Comparison of ENCODE assay signal across 20 mouse cellular contexts in genomic region chr2:73347766-73348165, GRCm38 (mm10). TPM values are rescaled to one million over a fixed set of nuclear protein-coding genes. Genes with fewer than 3 reads are reported as not detected.
DNase-seq lines count a peak whose midpoint lies in the region; ATAC-seq and TF ChIP-seq lines count a peak whose summit lies in the region.
"Had no signal": no experiment of that assay in that cellular context is flagged by ENCODE, and none has a peak within 500 bp of the region (broad histone marks: within the 10 kb centered on the region; RNA-seq: fewer than 3 reads in every experiment).

No protein-coding gene starts in this region.

- TF ChIP-seq POLR2A in brain, embryonic 14.5 days (IDR thresholded peaks at IDR 0.05; ENCODE audit: borderline replicate concordance, extremely low read depth, insufficient read depth, insufficient read length, poor library complexity, severe bottlenecking): no peak

- no peak for TF ChIP-seq CTCF in hindbrain, postnatal 0 days (IDR thresholded peaks at IDR 0.05; ENCODE audit: low read depth)
- no peak for TF ChIP-seq CTCF in brain, embryonic 14.5 days (IDR thresholded peaks at IDR 0.05; ENCODE audit: borderline replicate concordance, extremely low read depth, insufficient read depth, insufficient read length)
- no peak for TF ChIP-seq CTCF in midbrain, postnatal 0 days (IDR thresholded peaks at IDR 0.05)

- H3K4me3 ChIP-seq in hindbrain, postnatal 0 days (ENCODE audit: low read length): no peak overlapping the region
- no peak overlapping the region for H3K4me3 ChIP-seq in hindbrain, embryonic 10.5 days
- H3K4me3 ChIP-seq in lung, embryonic 16.5 days (ENCODE audit: low read length): no peak overlapping the region
- no peak overlapping the region for H3K4me3 ChIP-seq in midbrain, postnatal 0 days (ENCODE audit: low read depth, low read length)
- H3K4me3 ChIP-seq: forebrain, embryonic 15.5 days; heart, embryonic 15.5 days; myocyte; stomach, embryonic 15.5 days had no signal

- H3K4me1 ChIP-seq in hindbrain, postnatal 0 days (ENCODE audit: insufficient read depth, low read length): no peaks in the 10 kb centered on the region
- H3K4me1 ChIP-seq in hindbrain, embryonic 10.5 days (replicated peaks): peaks cover 19% of the 10 kb centered on the region
- peaks cover 7% of the 10 kb centered on the region; the same call in 1 of the 2 replicates for H3K4me1 ChIP-seq in lung, embryonic 16.5 days (replicated peaks; ENCODE audit: control insufficient read depth, insufficient read depth, low read length)
- no peaks in the 10 kb centered on the region for H3K4me1 ChIP-seq in midbrain, postnatal 0 days (ENCODE audit: insufficient read depth, low read length)

- no peak for ATAC-seq in hindbrain, postnatal 0 days
- ATAC-seq in lung, embryonic 16.5 days (ENCODE audit: low read depth): no peak
- ATAC-seq in midbrain, postnatal 0 days (ENCODE audit: low FRiP score): no peak
- ATAC-seq: forebrain, embryonic 15.5 days; intestine, postnatal 0 days had no signal

- DNase-seq in hindbrain, postnatal 0 days (ENCODE audit: low spot score): peak; percentile 11
- no peak for DNase-seq in hindbrain, embryonic 10.5 days (ENCODE audit: low spot score)
- no peak for DNase-seq in lung, postnatal 4 days
- DNase-seq in brain, embryonic 14.5 days (ENCODE audit: low read depth): peak; percentile 63
- DNase-seq in midbrain, postnatal 0 days (ENCODE audit: low spot score): peak; percentile 13
- DNase-seq in embryo, embryonic 9.5 days (ENCODE audit: extremely low spot score): no peak
- DNase-seq: cerebellum, adult 8-10 months; gastrocnemius, postnatal 25 days; layer of hippocampus, postnatal 36 days; lung, postnatal 14 days; thymus, adult 18-20 months had no signal

- WGBS in hindbrain, postnatal 0 days: 49% methylated on average over 9 of the region's 9 CpGs
- WGBS in hindbrain, embryonic 10.5 days: 81% methylated on average over 9 of the region's 9 CpGs
- WGBS in lung, embryonic 16.5 days: 60% methylated on average over 9 of the region's 9 CpGs
- 36% methylated on average over 9 of the region's 9 CpGs for WGBS in midbrain, postnatal 0 days

- no peak overlapping the region for H3K4me2 ChIP-seq in hindbrain, postnatal 0 days (ENCODE audit: low read depth, low read length)
- peak overlapping the region; percentile 38 for H3K4me2 ChIP-seq in lung, embryonic 16.5 days (ENCODE audit: low read depth, low read length)
- no peak overlapping the region for H3K4me2 ChIP-seq in midbrain, postnatal 0 days (ENCODE audit: low read depth, low read length, poor library complexity, severe bottlenecking)
- H3K4me2 ChIP-seq: forebrain, embryonic 15.5 days; heart, embryonic 15.5 days; liver, embryonic 11.5 days; stomach, embryonic 15.5 days had no signal

- no peaks in the 10 kb centered on the region for H3K27me3 ChIP-seq in hindbrain, postnatal 0 days (ENCODE audit: insufficient read depth, low read length)
- no peaks in the 10 kb centered on the region for H3K27me3 ChIP-seq in hindbrain, embryonic 10.5 days (ENCODE audit: insufficient read depth, poor library complexity, severe bottlenecking)
- H3K27me3 ChIP-seq in lung, embryonic 16.5 days (ENCODE audit: control insufficient read depth, insufficient read depth, low read depth, low read length): no peaks in the 10 kb centered on the region
- no peaks in the 10 kb centered on the region for H3K27me3 ChIP-seq in midbrain, postnatal 0 days (ENCODE audit: insufficient read depth, low read length)
- H3K27me3 ChIP-seq: forebrain, embryonic 15.5 days; heart, embryonic 15.5 days; megakaryocyte, embryonic 14.5 days; stomach, embryonic 15.5 days had no signal

- no peaks in the 10 kb centered on the region for H3K9me3 ChIP-seq in hindbrain, postnatal 0 days (ENCODE audit: low read length)
- no peaks in the 10 kb centered on the region for H3K9me3 ChIP-seq in hindbrain, embryonic 10.5 days
- no peaks in the 10 kb centered on the region for H3K9me3 ChIP-seq in lung, embryonic 16.5 days (ENCODE audit: control insufficient read depth, low read length)
- H3K9me3 ChIP-seq in midbrain, postnatal 0 days (ENCODE audit: low read length): no peaks in the 10 kb centered on the region
- H3K9me3 ChIP-seq: forebrain, embryonic 15.5 days; heart, embryonic 15.5 days; megakaryocyte, embryonic 14.5 days; stomach, embryonic 15.5 days had no signal

- H3K27ac ChIP-seq in hindbrain, postnatal 0 days: no peak overlapping the region
- no peak overlapping the region for H3K27ac ChIP-seq in hindbrain, embryonic 10.5 days
- H3K27ac ChIP-seq in lung, embryonic 16.5 days (ENCODE audit: low read length): no peak overlapping the region
- H3K27ac ChIP-seq in midbrain, postnatal 0 days (ENCODE audit: low read depth, low read length): no peak overlapping the region
- H3K27ac ChIP-seq: heart, embryonic 15.5 days; kidney, postnatal 0 days; stomach, embryonic 15.5 days had no signal

- no peak overlapping the region for H3K9ac ChIP-seq in hindbrain, postnatal 0 days (replicated peaks; ENCODE audit: low read length)
- H3K9ac ChIP-seq in lung, embryonic 16.5 days (ENCODE audit: low read length): no peak overlapping the region
- H3K9ac ChIP-seq in midbrain, postnatal 0 days (replicated peaks; ENCODE audit: low read length, poor library complexity, severe bottlenecking): no peak overlapping the region
- H3K9ac ChIP-seq: forebrain, embryonic 15.5 days; heart, embryonic 15.5 days; stomach, embryonic 15.5 days had no signal

- no peaks in the 10 kb centered on the region for H3K36me3 ChIP-seq in hindbrain, postnatal 0 days (ENCODE audit: insufficient read depth, low read length)
- H3K36me3 ChIP-seq in hindbrain, embryonic 10.5 days: no peaks in the 10 kb centered on the region
- H3K36me3 ChIP-seq in lung, embryonic 16.5 days (ENCODE audit: control insufficient read depth, insufficient read depth, low read length): no peaks in the 10 kb centered on the region
- H3K36me3 ChIP-seq in midbrain, postnatal 0 days (ENCODE audit: insufficient read depth, low read length): no peaks in the 10 kb centered on the region
- H3K36me3 ChIP-seq: forebrain, embryonic 15.5 days; heart, embryonic 15.5 days; stomach, embryonic 15.5 days had no signal

RNA-seq across cellular contexts. Expression of gene Cir1, which starts 35.3 kb away (rescaled TPM):
- total RNA-seq in hindbrain, postnatal 0 days (2014; rRNA removed): 2.4 and 3.3 TPM in 2 replicates
- 25.2 and 31.5 TPM in 2 replicates for polyA plus RNA-seq in hindbrain, postnatal 0 days (2015; fragmentation: Nextera tagmentation; extraction: Ambion mirVana)
- 11.7 and 14.9 TPM in 2 replicates for polyA plus RNA-seq in hindbrain, embryonic 10.5 days (2016; fragmentation: Nextera tagmentation; extraction: Ambion mirVana)
- 24.6 and 25.0 TPM in 2 replicates for polyA plus RNA-seq in lung, embryonic 16.5 days (2015; fragmentation: Nextera tagmentation; extraction: Ambion mirVana)
- 20.5 and 21.3 TPM in 2 replicates for polyA plus RNA-seq in brain, embryonic 14.5 days (2012; rRNA removed)
- 4.1 and 7.4 TPM in 2 replicates for total RNA-seq in midbrain, postnatal 0 days (2014; rRNA removed)
- polyA plus RNA-seq in midbrain, postnatal 0 days (2015; fragmentation: Nextera tagmentation; extraction: Ambion mirVana): 32.1 and 36.3 TPM in 2 replicates

RNA-seq across cellular contexts. Expression of gene Scrn3, which starts 35.4 kb away (rescaled TPM):
- total RNA-seq in hindbrain, postnatal 0 days (2014; rRNA removed): 2.9 and 3.1 TPM in 2 replicates
- 6.2 and 7.1 TPM in 2 replicates for polyA plus RNA-seq in hindbrain, postnatal 0 days (2015; fragmentation: Nextera tagmentation; extraction: Ambion mirVana)
- 8.3 and 14.2 TPM in 2 replicates for polyA plus RNA-seq in hindbrain, embryonic 10.5 days (2016; fragmentation: Nextera tagmentation; extraction: Ambion mirVana)
- 21.0 and 21.8 TPM in 2 replicates for polyA plus RNA-seq in lung, embryonic 16.5 days (2015; fragmentation: Nextera tagmentation; extraction: Ambion mirVana)
- polyA plus RNA-seq in brain, embryonic 14.5 days (2012; rRNA removed): 6.4 and 6.8 TPM in 2 replicates
- total RNA-seq in midbrain, postnatal 0 days (2014; rRNA removed): 4.2 and 5.7 TPM in 2 replicates
- polyA plus RNA-seq in midbrain, postnatal 0 days (2015; fragmentation: Nextera tagmentation; extraction: Ambion mirVana): 5.4 and 6.5 TPM in 2 replicates

RNA-seq across cellular contexts. Expression of gene Gpr155, which starts 38.6 kb away (rescaled TPM):
- total RNA-seq in hindbrain, postnatal 0 days (2014; rRNA removed): 15.2 and 18.8 TPM in 2 replicates
- polyA plus RNA-seq in hindbrain, postnatal 0 days (2015; fragmentation: Nextera tagmentation; extraction: Ambion mirVana): 11.3 and 12.0 TPM in 2 replicates
- polyA plus RNA-seq in hindbrain, embryonic 10.5 days (2016; fragmentation: Nextera tagmentation; extraction: Ambion mirVana): 1.7 and 3.1 TPM in 2 replicates
- 5.6 and 6.3 TPM in 2 replicates for polyA plus RNA-seq in lung, embryonic 16.5 days (2015; fragmentation: Nextera tagmentation; extraction: Ambion mirVana)
- polyA plus RNA-seq in brain, embryonic 14.5 days (2012; rRNA removed): 7.7 and 8.8 TPM in 2 replicates
- total RNA-seq in midbrain, postnatal 0 days (2014; rRNA removed): 13.6 and 26.5 TPM in 2 replicates
- 9.9 and 11.8 TPM in 2 replicates for polyA plus RNA-seq in midbrain, postnatal 0 days (2015; fragmentation: Nextera tagmentation; extraction: Ambion mirVana)

Comparison
In these comparisons a context has a peak if more than half of its experiments do, and no peak if none do; other contexts are left out.
1. DNase-seq: peak in hindbrain, postnatal 0 days (single experiment), brain, embryonic 14.5 days (single experiment) and midbrain, postnatal 0 days (single experiment); none in hindbrain, embryonic 10.5 days (single experiment), lung, postnatal 4 days (0 of 2) and embryo, embryonic 9.5 days (single experiment).